Mouse (Mus musculus): Measurements from ENCODE around the gene Armc2. TPM values are rescaled to one million over a fixed set of nuclear protein-coding genes. Genes with fewer than 3 reads are reported as not detected.
"Not testable (repeated sequence)": the region's sequence is repeated elsewhere in the genome, so short reads cannot be mapped to it uniquely, and the experiment has no call there.

The Armc2 gene
- total RNA-seq, 1 experiment: 1.0 TPM

- in situ Hi-C loops (cut with MboI; ENCODE audit: low sequenced_read_pairs in 2 of 2, unreplicated experiment in 2 of 2): no loop called here
- H3K27ac ChIP-seq (ENCODE audit: insufficient read depth, low read depth, low read length, poor library complexity, severe bottlenecking): no peak overlapping the region
- no peaks in the 10 kb centered on the region for H3K4me1 ChIP-seq (ENCODE audit: control insufficient read depth in 2 of 2, insufficient read depth in 2 of 2, low read length in 2 of 2, poor library complexity in 1 of 2)
- no peaks in the 10 kb centered on the region for H3K9me3 ChIP-seq (ENCODE audit: control insufficient read depth, insufficient read depth, low read depth, low read length)
- DNase-seq (ENCODE audit: low read depth, low spot score): no peak
- no peak overlapping the region for H3K4me3 ChIP-seq (ENCODE audit: insufficient read depth in 1 of 2, low read depth in 1 of 2, low read length in 2 of 2, poor library complexity in 1 of 2, severe bottlenecking in 1 of 2)
- 0 out of 2 replicates have a peak, but pooled peaks cover 2% of the 10 kb centered on the region for H3K36me3 ChIP-seq (ENCODE audit: control insufficient read depth, insufficient read depth, low read length, poor library complexity, severe bottlenecking)
- H3K9ac ChIP-seq (ENCODE audit: insufficient read depth, low read depth, low read length, poor library complexity, severe bottlenecking): no peak overlapping the region
- TF ChIP-seq HCFC1 (IDR thresholded peaks at IDR 0.05; ENCODE audit: borderline replicate concordance, insufficient read depth, low read length): no peak
- no peak for TF ChIP-seq MAFK (IDR thresholded peaks at IDR 0.05; ENCODE audit: insufficient read depth, low read depth, low read length)
- TF ChIP-seq ZC3H11A (IDR thresholded peaks at IDR 0.05; ENCODE audit: borderline replicate concordance, low read depth, low read length): no peak
- TF ChIP-seq CHD2 (IDR thresholded peaks at IDR 0.05; ENCODE audit: low read depth, low read length): no peak
- no peak for TF ChIP-seq ZNF384 (IDR thresholded peaks at IDR 0.05; ENCODE audit: low read depth, low read length)
Measured at GRCm38 (mm10) chr10:41952850-41953527, 65.3 kb downstream of the Armc2 start.

- H3K36me3 ChIP-seq (ENCODE audit: control insufficient read depth, insufficient read depth, low read length, poor library complexity, severe bottlenecking); in situ Hi-C loops (cut with MboI; ENCODE audit: low sequenced_read_pairs in 2 of 2, unreplicated experiment in 2 of 2): not testable (repeated sequence)
Measured at GRCm38 (mm10) chr10:41952354-41952753, 65.9 kb downstream of the Armc2 start.

GRCm38 (mm10) chr10:41939090-41939489 lies 79.2 kb downstream of the Armc2 start:
- H3K4me1 ChIP-seq (ENCODE audit: control insufficient read depth in 2 of 2, insufficient read depth in 2 of 2, low read length in 2 of 2, poor library complexity in 1 of 2): no peaks in the 10 kb centered on the region
- no peak overlapping the region for H3K27ac ChIP-seq (ENCODE audit: insufficient read depth, low read depth, low read length, poor library complexity, severe bottlenecking)
- no peak for TF ChIP-seq ZC3H11A (IDR thresholded peaks at IDR 0.05; ENCODE audit: borderline replicate concordance, low read depth, low read length)
- no peak overlapping the region for H3K4me3 ChIP-seq (ENCODE audit: insufficient read depth in 1 of 2, low read depth in 1 of 2, low read length in 2 of 2, poor library complexity in 1 of 2, severe bottlenecking in 1 of 2)
- H3K36me3 ChIP-seq (ENCODE audit: control insufficient read depth, insufficient read depth, low read length, poor library complexity, severe bottlenecking): no peaks in the 10 kb centered on the region
- no peak for DNase-seq (ENCODE audit: low read depth, low spot score)
- in situ Hi-C loops (cut with MboI; ENCODE audit: low sequenced_read_pairs in 2 of 2, unreplicated experiment in 2 of 2): no loop called here
- no peak overlapping the region for H3K9ac ChIP-seq (ENCODE audit: insufficient read depth, low read depth, low read length, poor library complexity, severe bottlenecking)
- no peaks in the 10 kb centered on the region for H3K9me3 ChIP-seq (ENCODE audit: control insufficient read depth, insufficient read depth, low read depth, low read length)

More at GRCm38 (mm10) chr10:41952354-41952753, 65.9 kb downstream of the Armc2 start:
- not testable (repeated sequence) for H3K27ac ChIP-seq (ENCODE audit: insufficient read depth, low read depth, low read length, poor library complexity, severe bottlenecking); H3K4me3 ChIP-seq (ENCODE audit: insufficient read depth in 1 of 2, low read depth in 1 of 2, low read length in 2 of 2, poor library complexity in 1 of 2, severe bottlenecking in 1 of 2); H3K9ac ChIP-seq (ENCODE audit: insufficient read depth, low read depth, low read length, poor library complexity, severe bottlenecking); H3K4me1 ChIP-seq (ENCODE audit: control insufficient read depth in 2 of 2, insufficient read depth in 2 of 2, low read length in 2 of 2, poor library complexity in 1 of 2); DNase-seq (ENCODE audit: low read depth, low spot score); H3K9me3 ChIP-seq (ENCODE audit: control insufficient read depth, insufficient read depth, low read depth, low read length)

DNA sequence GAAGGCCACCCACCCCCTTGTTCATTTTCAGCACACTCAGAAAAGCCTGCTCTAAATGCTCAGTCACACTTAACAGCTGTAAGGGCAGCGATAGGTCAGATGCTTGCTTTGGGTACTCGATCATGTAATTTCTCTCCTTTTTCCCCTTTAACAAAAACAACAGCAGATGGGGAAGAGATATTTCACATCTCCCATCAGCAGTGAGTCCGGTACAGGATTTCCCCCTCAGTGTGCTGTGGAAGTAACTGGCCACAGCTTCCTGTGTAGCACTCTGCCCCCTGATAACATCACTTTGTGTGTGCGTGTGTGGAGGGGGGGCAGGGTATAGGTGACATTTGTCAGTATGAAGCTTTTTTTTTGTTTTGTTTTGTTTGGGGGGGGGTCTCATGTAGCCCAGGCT lies 81.1 kb downstream of the Armc2 start:
- Histone ChIP-seq H3K4me1 (ENCODE audit: control insufficient read depth in 2 of 2, insufficient read depth in 2 of 2, low read length in 2 of 2, poor library complexity in 1 of 2) (no peaks in the 10 kb centered on the region), H3K9me3 (ENCODE audit: control insufficient read depth, insufficient read depth, low read depth, low read length) (no peaks in the 10 kb centered on the region), H3K4me3 (ENCODE audit: insufficient read depth in 1 of 2, low read depth in 1 of 2, low read length in 2 of 2, poor library complexity in 1 of 2, severe bottlenecking in 1 of 2) (no peak overlapping the region), H3K27ac (ENCODE audit: insufficient read depth, low read depth, low read length, poor library complexity, severe bottlenecking) (no peak overlapping the region), H3K9ac (ENCODE audit: insufficient read depth, low read depth, low read length, poor library complexity, severe bottlenecking) (no peak overlapping the region), H3K36me3 (ENCODE audit: control insufficient read depth, insufficient read depth, low read length, poor library complexity, severe bottlenecking) (no peaks in the 10 kb centered on the region)
- TF ChIP-seq MAFK (IDR thresholded peaks at IDR 0.05; ENCODE audit: insufficient read depth, low read depth, low read length): no peak
- TF ChIP-seq CHD2 (IDR thresholded peaks at IDR 0.05; ENCODE audit: low read depth, low read length): no peak
- no peak for TF ChIP-seq ZC3H11A (IDR thresholded peaks at IDR 0.05; ENCODE audit: borderline replicate concordance, low read depth, low read length)
- no peak for TF ChIP-seq HCFC1 (IDR thresholded peaks at IDR 0.05; ENCODE audit: borderline replicate concordance, insufficient read depth, low read length)
- in situ Hi-C loops (cut with MboI; ENCODE audit: low sequenced_read_pairs in 2 of 2, unreplicated experiment in 2 of 2): no loop called here
- no peak for DNase-seq (ENCODE audit: low read depth, low spot score)

DNA sequence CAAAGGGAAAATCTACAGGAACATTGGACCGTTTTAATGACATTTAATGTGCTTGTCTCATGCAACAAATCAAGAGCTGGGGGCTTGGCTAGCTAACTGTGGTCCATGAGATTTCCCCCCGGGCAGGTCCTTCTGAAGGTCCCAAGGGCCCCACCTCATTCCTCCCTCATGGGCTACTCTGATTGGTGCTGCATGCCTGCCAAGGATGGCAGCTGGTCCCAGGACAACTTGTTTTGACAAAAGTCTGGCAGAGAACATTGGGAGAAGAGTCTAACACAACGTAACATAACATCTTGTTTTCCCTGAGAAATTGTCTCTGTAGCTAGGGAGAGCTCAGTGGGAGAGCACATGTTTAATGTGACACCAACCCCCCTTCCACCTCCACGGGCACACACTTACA lies 82.1 kb downstream of the Armc2 start:
- in situ Hi-C loops (cut with MboI; ENCODE audit: low sequenced_read_pairs in 2 of 2, unreplicated experiment in 2 of 2): no loop called here
- Histone ChIP-seq H3K36me3 (ENCODE audit: control insufficient read depth, insufficient read depth, low read length, poor library complexity, severe bottlenecking) (no peaks in the 10 kb centered on the region), H3K9me3 (ENCODE audit: control insufficient read depth, insufficient read depth, low read depth, low read length) (no peaks in the 10 kb centered on the region), H3K4me1 (ENCODE audit: control insufficient read depth in 2 of 2, insufficient read depth in 2 of 2, low read length in 2 of 2, poor library complexity in 1 of 2) (no peaks in the 10 kb centered on the region), H3K9ac (ENCODE audit: insufficient read depth, low read depth, low read length, poor library complexity, severe bottlenecking) (no peak overlapping the region), H3K4me3 (ENCODE audit: insufficient read depth in 1 of 2, low read depth in 1 of 2, low read length in 2 of 2, poor library complexity in 1 of 2, severe bottlenecking in 1 of 2) (no peak overlapping the region), H3K27ac (ENCODE audit: insufficient read depth, low read depth, low read length, poor library complexity, severe bottlenecking) (no peak overlapping the region)
- TF ChIP-seq ZC3H11A (IDR thresholded peaks at IDR 0.05; ENCODE audit: borderline replicate concordance, low read depth, low read length) (no peak), HCFC1 (IDR thresholded peaks at IDR 0.05; ENCODE audit: borderline replicate concordance, insufficient read depth, low read length) (no peak), CHD2 (IDR thresholded peaks at IDR 0.05; ENCODE audit: low read depth, low read length) (no peak), ZNF384 (IDR thresholded peaks at IDR 0.05; ENCODE audit: low read depth, low read length) (no peak), MAFK (IDR thresholded peaks at IDR 0.05; ENCODE audit: insufficient read depth, low read depth, low read length) (no peak)
- no peak for DNase-seq (ENCODE audit: low read depth, low spot score)
